Mouse (Mus musculus) spleen, adult 2 months (tissue): Measurements from ENCODE around the gene Hist1h2bn.

ENCODE experiments used
- CTCF ChIP-seq: fragments of 200-500 bp; IDR thresholded peaks from 2 replicates; pipeline ENCODE4 v1.5.1; 2011; ENCODE audit warnings: mild to moderate bottlenecking, inconsistent platforms; ENCODE audit not compliant: insufficient read depth, insufficient read length, insufficient replicate concordance; ENCODE audit errors: extremely low read depth
- POLR2A ChIP-seq: fragments of 200-500 bp; IDR thresholded peaks from 2 replicates; pipeline ENCODE4 v1.6.1; 2011; ENCODE audit warnings: low read depth, low read length, inconsistent platforms

- TF ChIP-seq CTCF (no peak), POLR2A (no peak)
Observed at GRCm38 (mm10) chr13:21733466-21733865, 20.5 kb upstream of the Hist1h2bn start.
